Mouse (Mus musculus) CH12.LX (cell line): ENCODE data around the gene Ppil3.

ENCODE experiments used
- CHD2 ChIP-seq: IDR thresholded peaks from 2 replicates; pipeline ENCODE4 v1.6.1; 2011; ENCODE audit warnings: low read length, improper control_type of control experiment
- CTCF ChIP-seq, 2 experiments: IDR thresholded peaks in 1 of 2; conservative IDR thresholded peaks in 1 of 2; 2 replicates each; pipeline ENCODE4 v1.5.1; 2011 to 2012; ENCODE audit warnings: low read depth in 2 of 2, low read length in 2 of 2, improper control_type of control experiment in 1 of 2, inconsistent platforms in 1 of 2, mild to moderate bottlenecking in 1 of 2, moderate library complexity in 1 of 2
- ELF1 ChIP-seq: IDR thresholded peaks from 2 replicates; pipeline ENCODE4 v1.6.1; 2014; ENCODE audit warnings: low read depth, mild to moderate bottlenecking, inconsistent platforms, low read length, improper control_type of control experiment
- EP300 ChIP-seq: IDR thresholded peaks from 2 replicates; pipeline ENCODE4 v1.6.1; 2011; ENCODE audit warnings: low read length, improper control_type of control experiment
- MEF2A ChIP-seq: IDR thresholded peaks from 2 replicates; pipeline ENCODE4 v1.6.1; 2014; ENCODE audit warnings: low read depth, mild to moderate bottlenecking, inconsistent platforms, low read length, improper control_type of control experiment, borderline replicate concordance
- POLR2A ChIP-seq: IDR thresholded peaks from 2 replicates; pipeline ENCODE4 v1.6.1; 2011; ENCODE audit warnings: low read depth, mild to moderate bottlenecking, improper control_type of control experiment, low read length
- TBP ChIP-seq: conservative IDR thresholded peaks from 2 replicates; pipeline ENCODE4 v1.6.1; 2011; ENCODE audit warnings: low read depth, low read length, improper control_type of control experiment
- USF1 ChIP-seq: IDR thresholded peaks from 2 replicates; pipeline ENCODE4 v1.6.1; 2014; ENCODE audit warnings: low read depth, mild to moderate bottlenecking, inconsistent platforms, low read length, improper control_type of control experiment
- ZC3H11A ChIP-seq: IDR thresholded peaks from 2 replicates; pipeline ENCODE4 v1.6.1; 2012; ENCODE audit warnings: low read depth, mild to moderate bottlenecking, inconsistent platforms, low read length, improper control_type of control experiment
- ZNF384 ChIP-seq: IDR thresholded peaks from 2 replicates; pipeline ENCODE4 v1.6.1; 2012; ENCODE audit warnings: low read depth, low read length, improper control_type of control experiment, inconsistent platforms

GRCm38 (mm10) chr1:58465561-58465960, 20.3 kb upstream of the Ppil3 start:
- TF ChIP-seq EP300 (no peak), POLR2A (no peak), CHD2 (no peak), CTCF (conservative IDR thresholded peaks at IDR 0.05 in 1 of 2, IDR thresholded peaks at IDR 0.05 in 1 of 2; ENCODE audit: low read depth in 2 of 2, low read length in 2 of 2) (no peak), ZNF384 (no peak), ZC3H11A (no peak), TBP (no peak), MEF2A (no peak), USF1 (no peak), ELF1 (no peak)
